Mouse (Mus musculus): ENCODE data around the gene Msrb3.

DNA sequence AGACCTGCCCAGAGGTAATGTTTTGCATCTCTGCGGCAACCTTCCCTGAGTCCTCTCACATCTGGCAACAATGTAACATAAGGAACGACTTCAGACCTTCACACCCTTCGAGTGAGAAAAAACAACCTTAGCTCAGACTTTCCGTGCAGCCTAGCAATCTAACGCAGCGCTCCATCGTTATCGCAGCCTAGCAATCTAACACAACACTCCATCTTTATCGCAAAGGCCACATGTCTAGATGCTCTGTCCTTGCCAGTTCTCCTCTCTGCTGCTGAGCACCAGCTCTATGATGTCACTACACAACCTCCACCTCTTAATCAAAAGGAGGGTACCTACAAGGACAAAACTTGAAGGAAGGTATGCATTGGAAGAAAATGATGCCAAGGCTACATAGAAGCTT, 115.5 kb downstream of the Msrb3 start:
- TF ChIP-seq POLR2A (IDR thresholded peaks at IDR 0.05; ENCODE audit: low read depth, low read length) (no peak), CTCF (IDR thresholded peaks at IDR 0.05; ENCODE audit: borderline replicate concordance, insufficient read depth, low read length) (no peak)

Data from embryonic fibroblast, embryonic 13.5 days (primary cell).